Mouse (Mus musculus): ENCODE data around the gene Xk. TPM values are rescaled to one million over a fixed set of nuclear protein-coding genes. Genes with fewer than 3 reads are reported as not detected.
A peak's percentile ranks its signal among the peaks of the same experiment; 100 is the strongest.
"Not testable (repeated sequence)": the region's sequence is repeated elsewhere in the genome, so short reads cannot be mapped to it uniquely, and the experiment has no call there.

Gene Xk
- polyA plus RNA-seq, 2 experiments, result 18.2 to 21.6 TPM

DNA sequence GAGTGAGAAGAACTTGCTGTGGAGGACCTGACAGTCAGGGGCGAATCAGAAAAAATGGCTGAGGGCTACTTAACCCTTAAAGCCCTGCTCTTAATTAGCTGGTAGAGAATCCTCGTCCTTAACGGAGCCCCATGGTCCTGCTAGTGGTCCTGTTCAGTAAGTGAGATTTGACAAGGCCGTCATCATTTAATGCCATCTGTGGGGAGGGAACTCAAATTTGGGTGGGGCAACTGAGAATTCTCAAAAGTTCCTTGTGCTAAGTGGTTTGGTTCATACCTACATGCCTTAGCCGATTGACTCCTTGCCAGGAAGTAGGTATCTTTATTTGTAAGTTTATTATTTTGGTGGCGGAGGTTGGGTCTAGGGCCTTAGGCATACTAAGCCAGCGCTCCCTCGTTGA, 1.8 kb downstream of the Xk start:
- Histone ChIP-seq H3K4me2 (ENCODE audit: low read depth) (peak overlapping the region; percentile 64), H3K9me3 (ENCODE audit: control insufficient read depth, low read length) (no peaks in the 10 kb centered on the region), H3K9ac (replicated peaks) (peak overlapping the region; percentile 81), H3K4me1 (replicated peaks; ENCODE audit: control insufficient read depth in 2 of 2, insufficient read depth in 2 of 2, low read length in 1 of 2) (peaks cover 0 to 5% of the 10 kb centered on the region in 2 experiments; a peak in 2 of 4 replicates), H3K36me3 (replicated peaks; ENCODE audit: control insufficient read depth, insufficient read depth, low read depth) (no peaks in the 10 kb centered on the region), H3K4me3 (ENCODE audit: insufficient read depth in 1 of 2, low read depth in 2 of 2, low read length in 2 of 2) (peak overlapping the region; percentile 76 to 90), H3K27ac (peak overlapping the region; percentile 68), H3K27me3 (ENCODE audit: control insufficient read depth, insufficient read depth, low read length) (no peaks in the 10 kb centered on the region)
- TF ChIP-seq CTCF (IDR thresholded peaks at IDR 0.05; ENCODE audit: low read depth) (no peak), EP300 (IDR thresholded peaks at IDR 0.05; ENCODE audit: low read depth) (no peak)
- WGBS (ENCODE audit: insufficient replicate concordance), result 32% methylated on average over 8 of the region's 8 CpGs
- peak in 2 of 3 experiments; percentile 48 to 50 for DNase-seq (ENCODE audit: low read depth in 3 of 3, low spot score in 3 of 3)
- ATAC-seq (ENCODE audit: insufficient read depth), result peak; percentile 34; the same call in 1 of the 2 replicates

DNA sequence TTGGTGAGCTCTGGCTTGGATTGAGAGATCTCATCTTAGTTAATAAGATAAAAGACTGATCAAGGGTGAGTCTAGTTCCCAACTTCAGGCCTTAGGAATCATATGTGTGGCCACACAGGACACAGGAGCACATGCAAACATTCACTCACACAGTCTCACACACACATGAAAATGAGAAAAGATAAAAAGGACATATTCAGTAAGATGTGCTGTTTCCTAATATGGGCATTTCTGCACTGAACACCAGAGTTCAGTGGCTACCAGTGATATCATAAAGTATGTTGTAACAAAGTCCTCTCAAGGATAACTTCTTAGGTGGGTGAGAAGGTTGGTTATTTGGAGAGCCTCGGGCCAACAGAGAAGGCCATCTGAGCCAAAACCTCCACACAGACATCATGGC, 10.9 kb downstream of the Xk start, which contains the start of gene H2al1m:
TSS of gene H2al1m (plus strand) at position 301 of the 400 bp plus-strand sequence.
- not testable (repeated sequence) for ATAC-seq (ENCODE audit: insufficient read depth); H3K27ac ChIP-seq; H3K4me3 ChIP-seq (ENCODE audit: insufficient read depth in 1 of 2, low read depth in 2 of 2, low read length in 2 of 2); H3K4me1 ChIP-seq (replicated peaks; ENCODE audit: control insufficient read depth in 2 of 2, insufficient read depth in 2 of 2, low read length in 1 of 2); H3K36me3 ChIP-seq (replicated peaks; ENCODE audit: control insufficient read depth, insufficient read depth, low read depth); H3K27me3 ChIP-seq (ENCODE audit: control insufficient read depth, insufficient read depth, low read length); H3K4me2 ChIP-seq (ENCODE audit: low read depth); DNase-seq (ENCODE audit: low read depth in 3 of 3, low spot score in 3 of 3); H3K9ac ChIP-seq (replicated peaks); H3K9me3 ChIP-seq (ENCODE audit: control insufficient read depth, low read length)
- WGBS (ENCODE audit: insufficient replicate concordance), result no CpG with 5 or more reads among the region's 1 CpGs

DNA sequence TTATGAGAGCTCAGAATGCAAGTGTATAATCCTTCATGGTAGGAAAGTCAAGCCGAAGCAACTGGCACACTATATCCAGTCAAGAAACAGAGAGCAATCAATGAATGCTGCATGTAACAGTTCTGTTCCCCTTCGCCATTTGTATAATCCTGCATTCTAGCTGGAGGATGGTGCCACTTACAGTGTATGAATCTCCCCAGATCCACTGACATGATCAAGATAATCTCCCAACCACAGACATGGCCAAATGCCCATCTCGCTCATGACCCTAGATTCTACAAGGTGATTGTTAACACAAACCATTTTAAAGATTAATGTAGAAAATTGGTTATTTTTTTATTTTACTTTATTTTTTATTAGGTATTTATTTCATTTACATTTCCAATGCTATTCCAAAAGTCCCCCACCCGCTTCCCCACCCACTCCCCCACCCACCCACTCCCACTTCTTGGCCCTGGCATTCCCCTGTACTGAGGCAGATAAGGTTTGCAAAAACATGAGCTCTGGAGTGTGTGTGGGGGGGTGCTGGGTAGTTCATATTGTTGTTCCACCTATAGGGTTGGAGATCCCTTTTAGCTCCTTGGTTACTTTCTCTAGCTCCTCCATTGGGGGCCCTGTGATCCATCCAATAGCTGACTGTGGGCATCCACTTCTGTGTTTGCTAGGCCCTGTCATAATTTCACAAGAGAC, 20.7 kb downstream of the Xk start:
- H3K36me3 ChIP-seq (replicated peaks; ENCODE audit: control insufficient read depth, insufficient read depth, low read depth); H3K4me2 ChIP-seq (ENCODE audit: low read depth); H3K27me3 ChIP-seq (ENCODE audit: control insufficient read depth, insufficient read depth, low read length); H3K4me3 ChIP-seq (ENCODE audit: insufficient read depth in 1 of 2, low read depth in 2 of 2, low read length in 2 of 2); H3K4me1 ChIP-seq (replicated peaks; ENCODE audit: control insufficient read depth in 2 of 2, insufficient read depth in 2 of 2, low read length in 1 of 2); H3K9me3 ChIP-seq (ENCODE audit: control insufficient read depth, low read length); DNase-seq (ENCODE audit: low read depth in 3 of 3, low spot score in 3 of 3); H3K9ac ChIP-seq (replicated peaks): not testable (repeated sequence)
- H3K27ac ChIP-seq, result peak overlapping the region; percentile 25
- peak; percentile 70 for ATAC-seq (ENCODE audit: insufficient read depth)
- 51% methylated on average over 3 of the region's 4 CpGs for WGBS (ENCODE audit: insufficient replicate concordance)

DNA sequence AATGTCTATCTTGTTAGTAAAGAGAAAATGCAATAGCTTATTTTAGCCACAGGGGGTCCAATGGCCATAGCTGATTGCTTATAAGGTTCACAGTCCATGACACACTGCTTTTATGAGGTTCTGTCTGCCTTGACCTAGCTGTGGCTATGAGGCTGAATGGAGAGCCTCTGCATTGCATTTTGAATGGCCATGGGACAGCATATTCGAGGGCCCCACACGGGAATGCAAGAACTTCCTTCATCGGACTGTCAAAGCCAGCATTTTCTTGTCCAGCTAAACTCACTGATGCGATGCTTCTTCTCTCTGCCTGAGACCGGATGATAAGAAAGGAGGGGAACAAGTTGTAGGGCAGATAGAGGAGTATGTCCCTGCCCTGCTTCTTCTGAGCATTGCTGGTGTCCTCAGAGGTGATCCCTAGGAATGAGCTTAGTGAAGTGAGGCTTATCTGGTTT, 25.9 kb downstream of the Xk start:
- Histone ChIP-seq H3K4me1 (replicated peaks; ENCODE audit: control insufficient read depth in 2 of 2, insufficient read depth in 2 of 2, low read length in 1 of 2) (peaks cover 9 to 16% of the 10 kb centered on the region in 2 experiments), H3K36me3 (replicated peaks; ENCODE audit: control insufficient read depth, insufficient read depth, low read depth) (no peaks in the 10 kb centered on the region), H3K4me2 (ENCODE audit: low read depth) (peak overlapping the region; percentile 68), H3K4me3 (ENCODE audit: insufficient read depth in 1 of 2, low read depth in 2 of 2, low read length in 2 of 2) (peak overlapping the region; percentile 14 to 22; a peak in 3 of 4 replicates), H3K9ac (replicated peaks) (peak overlapping the region; percentile 47; the same call in 1 of the 2 replicates), H3K27ac (peak overlapping the region; percentile 95), H3K9me3 (ENCODE audit: control insufficient read depth, low read length) (no peaks in the 10 kb centered on the region), H3K27me3 (ENCODE audit: control insufficient read depth, insufficient read depth, low read length) (no peaks in the 10 kb centered on the region)
- DNase-seq (ENCODE audit: low read depth in 3 of 3, low spot score in 3 of 3), result peak; percentile 75 to 83 (median 75)
- ATAC-seq (ENCODE audit: insufficient read depth), result peak; percentile 99
- TF ChIP-seq EP300 (IDR thresholded peaks at IDR 0.05; ENCODE audit: low read depth) (peak; percentile 92), CTCF (IDR thresholded peaks at IDR 0.05; ENCODE audit: low read depth) (peak; percentile 60)
- 22% methylated on average over 5 of the region's 5 CpGs for WGBS (ENCODE audit: insufficient replicate concordance)

DNA sequence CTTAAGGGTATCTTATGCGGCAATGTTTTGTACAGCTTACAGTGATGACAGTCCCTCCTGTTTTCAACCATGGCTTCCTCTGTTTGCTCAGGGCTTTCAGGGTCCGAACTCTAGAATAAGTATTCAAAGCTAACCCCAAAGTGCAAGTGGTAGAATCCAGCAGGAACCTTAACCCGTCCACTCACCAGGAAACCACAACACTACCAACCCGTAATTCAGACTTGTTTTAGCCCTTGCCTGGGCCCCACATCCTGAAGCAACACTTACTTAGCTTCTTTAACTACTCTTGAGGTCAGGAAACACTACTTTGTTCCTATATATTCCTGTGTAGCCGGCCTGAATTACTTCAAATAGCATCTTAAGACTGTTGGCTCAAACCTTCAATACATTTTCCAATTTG, 30.2 kb downstream of the Xk start:
- no peak for ATAC-seq (ENCODE audit: insufficient read depth)
- peak overlapping the region; percentile 45 for H3K27ac ChIP-seq

More for the DNA sequence above, 30.2 kb downstream of the Xk start:
- peaks cover 12 to 19% of the 10 kb centered on the region in 2 experiments for H3K4me1 ChIP-seq (replicated peaks; ENCODE audit: control insufficient read depth in 2 of 2, insufficient read depth in 2 of 2, low read length in 1 of 2)
- TF ChIP-seq EP300 (IDR thresholded peaks at IDR 0.05; ENCODE audit: low read depth) (no peak), CTCF (IDR thresholded peaks at IDR 0.05; ENCODE audit: low read depth) (no peak)
- 27% methylated on average over 5 of the region's 5 CpGs for WGBS (ENCODE audit: insufficient replicate concordance)
- DNase-seq (ENCODE audit: low read depth in 3 of 3, low spot score in 3 of 3), result no peak
- no peak overlapping the region for H3K4me3 ChIP-seq (ENCODE audit: insufficient read depth in 1 of 2, low read depth in 2 of 2, low read length in 2 of 2)
- H3K9ac ChIP-seq (replicated peaks), result 0 out of 2 replicates have a peak overlapping the region, but pooled peaks have one; percentile 3
- H3K9me3 ChIP-seq (ENCODE audit: control insufficient read depth, low read length), result no peaks in the 10 kb centered on the region
- no peaks in the 10 kb centered on the region for H3K27me3 ChIP-seq (ENCODE audit: control insufficient read depth, insufficient read depth, low read length)
- H3K4me2 ChIP-seq (ENCODE audit: low read depth), result peak overlapping the region; percentile 36
- no peaks in the 10 kb centered on the region for H3K36me3 ChIP-seq (replicated peaks; ENCODE audit: control insufficient read depth, insufficient read depth, low read depth)

All from liver, embryonic 14.5 days (tissue).